ENCODE assay signal across 20 mouse cellular contexts in genomic region chr9:42464181-42464580, GRCm38 (mm10). TPM values are rescaled to one million over a fixed set of nuclear protein-coding genes. Genes with fewer than 3 reads are reported as not detected.
A peak's percentile ranks its signal among the peaks of the same experiment; 100 is the strongest.
DNase-seq lines count a peak whose midpoint lies in the region; ATAC-seq and TF ChIP-seq lines count a peak whose summit lies in the region.
"Had no signal": no experiment of that assay in that cellular context is flagged by ENCODE, and none has a peak within 500 bp of the region (broad histone marks: within the 10 kb centered on the region; RNA-seq: fewer than 3 reads in every experiment).

No protein-coding gene starts in this region.

- H3K27me3 ChIP-seq in lung, embryonic 14.5 days (ENCODE audit: insufficient read depth, low read length): no peaks in the 10 kb centered on the region
- no peaks in the 10 kb centered on the region for H3K27me3 ChIP-seq in CH12.LX (replicated peaks)
- no peaks in the 10 kb centered on the region for H3K27me3 ChIP-seq in liver, embryonic 15.5 days
- H3K27me3 ChIP-seq: embryonic facial prominence, embryonic 13.5 days; forebrain, embryonic 12.5 days; intestine, embryonic 15.5 days; limb, embryonic 12.5 days had no signal

- TF ChIP-seq RAD21 in CH12.LX (IDR thresholded peaks at IDR 0.05; ENCODE audit: low read depth, low read length): no peak

- peak overlapping the region; percentile 63; the same call in 1 of the 2 replicates for H3K27ac ChIP-seq in lung, embryonic 14.5 days (ENCODE audit: low read depth)
- no peak overlapping the region for H3K27ac ChIP-seq in CH12.LX (ENCODE audit: insufficient read depth, low read depth)
- peak overlapping the region; percentile 51; the same call in 1 of the 2 replicates for H3K27ac ChIP-seq in liver, embryonic 15.5 days (replicated peaks)
- H3K27ac ChIP-seq: hindbrain, embryonic 10.5 days; intestine, embryonic 15.5 days; limb, embryonic 12.5 days; macrophage; midbrain, embryonic 10.5 days had no signal

- peak; percentile 21 for DNase-seq in kidney, adult 9 months
- DNase-seq in kidney, postnatal 4 days: no peak
- DNase-seq in lung, embryonic 14.5 days: no peak
- DNase-seq in lung, postnatal 14 days: no peak
- DNase-seq in CH12.LX (ENCODE audit: extremely low read depth): no peak
- DNase-seq: cerebellum, adult 18-20 months; cerebellum, postnatal 25 days; gastrocnemius, postnatal 36 days had no signal

- in situ Hi-C loops in CH12.LX (cut with MboI; ENCODE audit: low pct_ligation_motif_present, low pct_unique_long_range_greater_than_20kb, low sequenced_read_pairs): no loop called here

- no peaks in the 10 kb centered on the region for H3K9me3 ChIP-seq in lung, embryonic 14.5 days (ENCODE audit: low read depth, low read length)
- H3K9me3 ChIP-seq in CH12.LX (replicated peaks; ENCODE audit: low read length): no peaks in the 10 kb centered on the region
- no peaks in the 10 kb centered on the region for H3K9me3 ChIP-seq in liver, embryonic 15.5 days (replicated peaks)
- H3K9me3 ChIP-seq: embryonic facial prominence, embryonic 13.5 days; forebrain, embryonic 12.5 days; hindbrain, embryonic 10.5 days; intestine, embryonic 15.5 days; limb, embryonic 12.5 days; midbrain, embryonic 10.5 days had no signal

- H3K9ac ChIP-seq in lung, embryonic 14.5 days: no peak overlapping the region
- H3K9ac ChIP-seq in CH12.LX (ENCODE audit: insufficient read depth, low read depth): no peak overlapping the region
- H3K9ac ChIP-seq in liver, embryonic 15.5 days: no peak overlapping the region
- H3K9ac ChIP-seq: embryonic facial prominence, embryonic 13.5 days; forebrain, embryonic 12.5 days; intestine, embryonic 15.5 days; limb, embryonic 12.5 days had no signal

- H3K4me1 ChIP-seq in lung, embryonic 14.5 days (ENCODE audit: insufficient read depth): peaks cover 38% of the 10 kb centered on the region
- H3K4me1 ChIP-seq in CH12.LX (ENCODE audit: control insufficient read depth in 1 of 2, insufficient read depth in 2 of 2): peaks cover 9 to 85% of the 10 kb centered on the region in 2 experiments
- H3K4me1 ChIP-seq in liver, embryonic 15.5 days (replicated peaks): peaks cover 65% of the 10 kb centered on the region

- TF ChIP-seq EP300 in CH12.LX (IDR thresholded peaks at IDR 0.05; ENCODE audit: low read length): no peak

- no peaks in the 10 kb centered on the region for H3K79me2 ChIP-seq in CH12.LX (replicated peaks; ENCODE audit: control insufficient read depth, extremely low read depth, insufficient read depth, poor library complexity, severe bottlenecking)

- dilution Hi-C loops in CH12.LX (cut with MboI; ENCODE audit: extremely low pct_ligation_motif_present, extremely low pct_unique_long_range_greater_than_20kb, low sequenced_read_pairs): no loop called here

- H3K4me3 ChIP-seq in lung, embryonic 14.5 days (ENCODE audit: low read depth, low read length): no peak overlapping the region
- no peak overlapping the region for H3K4me3 ChIP-seq in CH12.LX (replicated peaks in 1 of 3; ENCODE audit: low read depth in 2 of 3, low read length in 2 of 3, poor library complexity in 1 of 3)
- H3K4me3 ChIP-seq in liver, embryonic 15.5 days (replicated peaks): no peak overlapping the region
- H3K4me3 ChIP-seq: embryonic facial prominence, embryonic 13.5 days; forebrain, embryonic 12.5 days; hindbrain, embryonic 10.5 days; intestine, embryonic 15.5 days; limb, embryonic 12.5 days; midbrain, embryonic 10.5 days; myocyte had no signal

- 81% methylated on average over 9 of the region's 9 CpGs for WGBS in lung, embryonic 14.5 days
- 78% methylated on average over 9 of the region's 9 CpGs for WGBS in liver, embryonic 15.5 days (ENCODE audit: insufficient replicate concordance)

- no peaks in the 10 kb centered on the region for H3K36me3 ChIP-seq in lung, embryonic 14.5 days (ENCODE audit: insufficient read depth)
- peaks cover 0 to 23% of the 10 kb centered on the region in 2 experiments for H3K36me3 ChIP-seq in CH12.LX (replicated peaks in 1 of 2; ENCODE audit: control insufficient read depth in 1 of 2, insufficient read depth in 1 of 2, low read length in 1 of 2)
- H3K36me3 ChIP-seq in liver, embryonic 15.5 days (replicated peaks): no peaks in the 10 kb centered on the region
- H3K36me3 ChIP-seq: forebrain, embryonic 12.5 days; intestine, embryonic 15.5 days had no signal

- no peak for ATAC-seq in lung, embryonic 14.5 days (ENCODE audit: insufficient read depth)
- no peak for ATAC-seq in liver, embryonic 15.5 days (ENCODE audit: insufficient read depth)
- no peak for ATAC-seq in CD4-positive, CD25-positive, alpha-beta regulatory T cell, adult 4 months
- ATAC-seq: hindbrain, embryonic 16.5 days; midbrain, embryonic 16.5 days had no signal

- no peak overlapping the region for H3K4me2 ChIP-seq in lung, embryonic 14.5 days
- H3K4me2 ChIP-seq in CH12.LX (ENCODE audit: insufficient read depth, low read depth, poor library complexity, severe bottlenecking): no peak overlapping the region
- no peak overlapping the region for H3K4me2 ChIP-seq in liver, embryonic 15.5 days
- H3K4me2 ChIP-seq: embryonic facial prominence, embryonic 13.5 days; forebrain, embryonic 12.5 days; intestine, embryonic 15.5 days; limb, embryonic 12.5 days had no signal

- no peak for TF ChIP-seq CTCF in lung, embryonic 14.5 days (IDR thresholded peaks at IDR 0.05; ENCODE audit: low read depth)
- TF ChIP-seq CTCF in CH12.LX (conservative IDR thresholded peaks at IDR 0.05 in 1 of 2, IDR thresholded peaks at IDR 0.05 in 1 of 2; ENCODE audit: low read depth in 2 of 2, low read length in 2 of 2): no peak

- no peak for TF ChIP-seq POLR2A in CH12.LX (IDR thresholded peaks at IDR 0.05; ENCODE audit: low read depth, low read length)

TF ChIP-seq in CH12.LX, 34 proteins besides CTCF, POLR2A, EP300 and RAD21:
- TF ChIP-seq IRF4 (IDR thresholded peaks at IDR 0.05; ENCODE audit: low read depth, low read length): no peak
- 0 out of 2 replicates have a peak, but pooled peaks have one; percentile 14 for TF ChIP-seq BHLHE40 (IDR thresholded peaks at IDR 0.05; ENCODE audit: low read depth, low read length)
- TF ChIP-seq MYC (IDR thresholded peaks at IDR 0.05; ENCODE audit: low read depth, low read length): no peak
- no peak for TF ChIP-seq ZKSCAN1 (IDR thresholded peaks at IDR 0.05; ENCODE audit: borderline replicate concordance, low read depth, low read length)
- no peak for TF ChIP-seq TBP (conservative IDR thresholded peaks at IDR 0.05; ENCODE audit: low read depth, low read length)
- TF ChIP-seq CHD1 (IDR thresholded peaks at IDR 0.05; ENCODE audit: low read depth, low read length): no peak
- TF ChIP-seq GABPA (IDR thresholded peaks at IDR 0.05; ENCODE audit: insufficient replicate concordance, low read depth, low read length): no peak

RNA-seq across cellular contexts. Expression of gene Tbcel, which starts 43.4 kb away (rescaled TPM):
- polyA plus RNA-seq in lung, embryonic 14.5 days (2014; fragmentation: Nextera tagmentation; extraction: Ambion mirVana): 5.3 and 5.6 TPM in 2 replicates
- 5.2 and 5.3 TPM in 2 replicates for total RNA-seq in CH12.LX (2012; rRNA removed)
- 5.9 and 6.0 TPM in 2 replicates for total RNA-seq in CH12.LX (2014; rRNA removed)
- 8.6 and 10.0 TPM in 2 replicates for polyA plus RNA-seq in CH12.LX (2012; ENCODE audit: insufficient read length, low read depth)
- 11.0 and 11.9 TPM in 2 replicates for polyA plus RNA-seq in liver, embryonic 15.5 days (2015; fragmentation: Nextera tagmentation; extraction: Ambion mirVana)
- 1 to 10 TPM; 6.6 to 7.5 TPM for polyA plus RNA-seq in CD4-positive, CD25-positive, alpha-beta regulatory T cell, adult 4 months (2017; shearing (Covaris generic))
